Mouse (Mus musculus) CH12.LX (cell line): ENCODE results near the gene Cpne9. TPM values are rescaled to one million over a fixed set of nuclear protein-coding genes. Genes with fewer than 3 reads are reported as not detected.

Experiments
- DNase-seq: peaks from one replicate; pipeline ENCODE4 v3.0.0-alpha.2; 2013; ENCODE audit errors: extremely low read depth
- H3K27ac ChIP-seq: 2 replicates; pipeline ENCODE4 v1.5.1; 2012; ENCODE audit warnings: low read depth, mild to moderate bottlenecking, control low read depth, moderate library complexity; ENCODE audit not compliant: insufficient read depth
- H3K27me3 ChIP-seq: replicated peaks from 2 replicates; pipeline ENCODE3; 2012; ENCODE audit warnings: inconsistent platforms
- H3K36me3 ChIP-seq, 2 experiments: replicated peaks in 1 of 2; 2 replicates each; pipeline versions ENCODE3 to v1.6.1; 2012; ENCODE audit warnings: inconsistent platforms in 1 of 2, low read length in 1 of 2, mild to moderate bottlenecking in 1 of 2, mixed read lengths in 1 of 2, moderate library complexity in 1 of 2; ENCODE audit not compliant: control insufficient read depth in 1 of 2, insufficient read depth in 1 of 2
- H3K4me1 ChIP-seq, 2 experiments: 2 replicates each; pipeline ENCODE4 v1.6.1; 2012; ENCODE audit warnings: inconsistent platforms in 1 of 2, moderate library complexity in 1 of 2; ENCODE audit not compliant: insufficient read depth in 2 of 2, control insufficient read depth in 1 of 2
- H3K4me2 ChIP-seq: 2 replicates; pipeline ENCODE4 v1.6.1; 2012; ENCODE audit warnings: low read depth, mild to moderate bottlenecking, control low read depth; ENCODE audit not compliant: poor library complexity, insufficient read depth, severe bottlenecking
- H3K4me3 ChIP-seq, 3 experiments: fragments of 150-350 bp in 1 of 3; sonication (generic) in 1 of 3; replicated peaks in 1 of 3; 2 replicates each; pipeline versions ENCODE3 to v1.5.1; 2011 to 2012; ENCODE audit warnings: low read depth in 2 of 3, low read length in 2 of 3, mild to moderate bottlenecking in 2 of 3, moderate library complexity in 2 of 3, control low read depth in 1 of 3, improper control_type of control experiment in 1 of 3, inconsistent platforms in 1 of 3, mixed read lengths in 1 of 3; ENCODE audit not compliant: poor library complexity in 1 of 3
- H3K79me2 ChIP-seq: replicated peaks from 2 replicates; pipeline ENCODE4 v1.6.1; 2012; ENCODE audit warnings: mild to moderate bottlenecking, moderate library complexity; ENCODE audit not compliant: control insufficient read depth, poor library complexity, insufficient read depth, severe bottlenecking; ENCODE audit errors: extremely low read depth
- H3K9ac ChIP-seq: 2 replicates; pipeline ENCODE4 v1.6.1; 2012; ENCODE audit warnings: low read depth, mild to moderate bottlenecking, control low read depth, moderate library complexity; ENCODE audit not compliant: insufficient read depth
- H3K9me3 ChIP-seq: replicated peaks from 2 replicates; pipeline ENCODE3; 2012; ENCODE audit warnings: low read length, inconsistent platforms, mixed read lengths
- CHD1 ChIP-seq: IDR thresholded peaks from 2 replicates; pipeline ENCODE4 v1.6.1; 2012; ENCODE audit warnings: low read depth, low read length, improper control_type of control experiment, inconsistent platforms
- CTCF ChIP-seq, 2 experiments: IDR thresholded peaks in 1 of 2; conservative IDR thresholded peaks in 1 of 2; 2 replicates each; pipeline ENCODE4 v1.5.1; 2011 to 2012; ENCODE audit warnings: low read depth in 2 of 2, low read length in 2 of 2, improper control_type of control experiment in 1 of 2, inconsistent platforms in 1 of 2, mild to moderate bottlenecking in 1 of 2, moderate library complexity in 1 of 2
- IRF4 ChIP-seq: IDR thresholded peaks from 2 replicates; pipeline ENCODE4 v1.6.1; 2014; ENCODE audit warnings: low read depth, mild to moderate bottlenecking, inconsistent platforms, low read length, improper control_type of control experiment
- JUN ChIP-seq: IDR thresholded peaks from 2 replicates; pipeline ENCODE4 v1.6.1; 2011; ENCODE audit warnings: low read depth, mild to moderate bottlenecking, low read length, improper control_type of control experiment, moderate library complexity; ENCODE audit not compliant: insufficient read depth
- KAT2A ChIP-seq: IDR thresholded peaks from 2 replicates; pipeline ENCODE4 v1.6.1; 2012; ENCODE audit warnings: low read length, improper control_type of control experiment, inconsistent platforms; ENCODE audit not compliant: insufficient replicate concordance
- MAFK ChIP-seq: IDR thresholded peaks from 2 replicates; pipeline ENCODE4 v1.6.1; 2011; ENCODE audit warnings: low read length, improper control_type of control experiment; ENCODE audit not compliant: insufficient replicate concordance
- MEF2A ChIP-seq: IDR thresholded peaks from 2 replicates; pipeline ENCODE4 v1.6.1; 2014; ENCODE audit warnings: low read depth, mild to moderate bottlenecking, inconsistent platforms, low read length, improper control_type of control experiment, borderline replicate concordance
- MXI1 ChIP-seq: IDR thresholded peaks from 2 replicates; pipeline ENCODE4 v1.6.1; 2011; ENCODE audit warnings: mild to moderate bottlenecking, low read depth, low read length, improper control_type of control experiment
- NELFE ChIP-seq: IDR thresholded peaks from 2 replicates; pipeline ENCODE4 v1.6.1; 2011; ENCODE audit warnings: low read depth, low read length, improper control_type of control experiment
- NRF1 ChIP-seq: IDR thresholded peaks from 2 replicates; pipeline ENCODE4 v1.6.1; 2014; ENCODE audit warnings: low read depth, mild to moderate bottlenecking, inconsistent platforms, low read length, improper control_type of control experiment, moderate library complexity
- PAX5 ChIP-seq: IDR thresholded peaks from 2 replicates; pipeline ENCODE4 v1.6.1; 2012; ENCODE audit warnings: low read length, inconsistent platforms, mixed read lengths
- POLR2A ChIP-seq: IDR thresholded peaks from 2 replicates; pipeline ENCODE4 v1.6.1; 2011; ENCODE audit warnings: low read depth, mild to moderate bottlenecking, improper control_type of control experiment, low read length
- POLR2AphosphoS2 ChIP-seq: IDR thresholded peaks from 2 replicates; pipeline ENCODE4 v1.6.1; 2011; ENCODE audit warnings: low read depth, low read length, improper control_type of control experiment
- SMC3 ChIP-seq: IDR thresholded peaks from 2 replicates; pipeline ENCODE4 v1.6.1; 2011; ENCODE audit warnings: low read depth, low read length, improper control_type of control experiment
- TBP ChIP-seq: conservative IDR thresholded peaks from 2 replicates; pipeline ENCODE4 v1.6.1; 2011; ENCODE audit warnings: low read depth, low read length, improper control_type of control experiment
- TCF12 ChIP-seq: IDR thresholded peaks from 2 replicates; pipeline ENCODE4 v1.6.1; 2014; ENCODE audit warnings: low read depth, mild to moderate bottlenecking, inconsistent platforms, low read length, improper control_type of control experiment
- ZKSCAN1 ChIP-seq: IDR thresholded peaks from 2 replicates; pipeline ENCODE4 v1.6.1; 2012; ENCODE audit warnings: low read depth, inconsistent platforms, low read length, improper control_type of control experiment, borderline replicate concordance
- ZNF384 ChIP-seq: IDR thresholded peaks from 2 replicates; pipeline ENCODE4 v1.6.1; 2012; ENCODE audit warnings: low read depth, low read length, improper control_type of control experiment, inconsistent platforms
- dilution Hi-C: fragments of 300-500 bp; cut with MboI; formaldehyde crosslinking; loops from 2 replicates; pipeline ENCODE4 v1.14.3; 2020; ENCODE audit warnings: low sequenced_read_pairs; ENCODE audit not compliant: extremely low pct_unique_long_range_greater_than_20kb, extremely low pct_ligation_motif_present
- in situ Hi-C: fragments of 300-500 bp; cut with MboI; formaldehyde crosslinking; loops from 3 replicates; pipeline ENCODE4 v1.14.3; 2019; ENCODE audit warnings: low sequenced_read_pairs, low pct_ligation_motif_present, low pct_unique_long_range_greater_than_20kb, mixed read lengths
- polyA plus RNA-seq: library from polyadenylated mRNA; unstranded; fragments of >175 nt; gene quantifications from 2 replicates; pipeline ENCODE4 v1.2.1, GENCODE M21; 2012; ENCODE audit warnings: low read depth; ENCODE audit not compliant: insufficient read length
- total RNA-seq, 2 experiments: library from RNA; depleted of rRNA; stranded (reverse); fragments of 300-350 nt in 1 of 2; fragments of >200 nt in 1 of 2; gene quantifications; 2 replicates each; pipeline ENCODE4 v1.2.3; 2012 to 2014

The Cpne9 gene
- total and polyA plus RNA-seq, 3 experiments, result 0.19 to 0.27 (median 0.25) TPM

- Histone ChIP-seq H3K4me1 (peaks cover 0 to 3% of the 10 kb centered on the region in 2 experiments; a peak in 2 of 4 replicates), H3K36me3 (peaks cover 92 to 99% of the 10 kb centered on the region in 2 experiments), H3K9ac (no peak overlapping the region), H3K4me3 (no peak overlapping the region)
- in situ Hi-C loops, result no loop called here
- no peak for TF ChIP-seq IRF4
- no peak for TF ChIP-seq CTCF (conservative IDR thresholded peaks at IDR 0.05 in 1 of 2, IDR thresholded peaks at IDR 0.05 in 1 of 2; ENCODE audit: low read depth in 2 of 2, low read length in 2 of 2)
- no peak for TF ChIP-seq KAT2A
- TF ChIP-seq MAFK, result no peak
- TF ChIP-seq NRF1, result no peak
- no peak for TF ChIP-seq ZNF384
- TF ChIP-seq CHD1, result no peak
- no peak for TF ChIP-seq ZKSCAN1
- no peak for TF ChIP-seq MXI1
- TF ChIP-seq SMC3, result no peak
- TF ChIP-seq POLR2AphosphoS2, result no peak
- no peak for TF ChIP-seq POLR2A
- TF ChIP-seq PAX5, result no peak
- TF ChIP-seq, all 38 proteins: peak for 0
- Histone ChIP-seq H3K4me2 (no peak overlapping the region), H3K27me3 (no peaks in the 10 kb centered on the region), H3K9me3 (no peaks in the 10 kb centered on the region), H3K27ac (no peak overlapping the region), H3K79me2 (no peaks in the 10 kb centered on the region)
- no peak for DNase-seq
- dilution Hi-C loops, result no loop called here
Observed at GRCm38 (mm10) chr6:113267988-113268387, 14.1 kb upstream of the Cpne9 start.

- H3K27me3 ChIP-seq, result no peaks in the 10 kb centered on the region
- no peak overlapping the region for H3K9ac ChIP-seq
- H3K4me3 ChIP-seq, result no peak overlapping the region
- H3K27ac ChIP-seq, result no peak overlapping the region
- dilution Hi-C loops, result no loop called here
- no peaks in the 10 kb centered on the region for H3K79me2 ChIP-seq
- TF ChIP-seq JUN (no peak), TBP (no peak), PAX5 (no peak), MEF2A (no peak), TCF12 (no peak), NELFE (no peak)
- TF ChIP-seq, all 38 proteins: peak for 0
- no peaks in the 10 kb centered on the region; a peak in 1 of 4 replicates for H3K4me1 ChIP-seq
- peaks cover 81 to 95% of the 10 kb centered on the region in 2 experiments for H3K36me3 ChIP-seq
- H3K4me2 ChIP-seq, result no peak overlapping the region
- in situ Hi-C loops, result no loop called here
- no peak for DNase-seq
- no peaks in the 10 kb centered on the region for H3K9me3 ChIP-seq
Observed at GRCm38 (mm10) chr6:113272365-113272764, 9.7 kb upstream of the Cpne9 start.
